Mouse (Mus musculus): Measurements from ENCODE around the gene Acer2. TPM values are rescaled to one million over a fixed set of nuclear protein-coding genes. Genes with fewer than 3 reads are reported as not detected.
A peak's percentile ranks its signal among the peaks of the same experiment; 100 is the strongest.

Acer2 gene
- polyA plus RNA-seq, 1 experiment from 2014 or later, result 28.2 TPM

GRCm38 (mm10) chr4:86871988-86872387 lies 2.2 kb upstream of the Acer2 start:
- Histone ChIP-seq H3K27me3 (ENCODE audit: insufficient read depth, low read length) (no peaks in the 10 kb centered on the region), H3K9me3 (ENCODE audit: low read depth, low read length) (no peaks in the 10 kb centered on the region), H3K4me1 (ENCODE audit: insufficient read depth) (no peaks in the 10 kb centered on the region), H3K27ac (ENCODE audit: low read depth) (no peak overlapping the region), H3K4me3 (ENCODE audit: low read depth, low read length) (no peak overlapping the region), H3K9ac (no peak overlapping the region), H3K36me3 (ENCODE audit: insufficient read depth) (no peaks in the 10 kb centered on the region), H3K4me2 (no peak overlapping the region)
- DNase-seq (no peak), ATAC-seq (ENCODE audit: insufficient read depth) (no peak)
- no peak for TF ChIP-seq CTCF (IDR thresholded peaks at IDR 0.05; ENCODE audit: low read depth)

DNA sequence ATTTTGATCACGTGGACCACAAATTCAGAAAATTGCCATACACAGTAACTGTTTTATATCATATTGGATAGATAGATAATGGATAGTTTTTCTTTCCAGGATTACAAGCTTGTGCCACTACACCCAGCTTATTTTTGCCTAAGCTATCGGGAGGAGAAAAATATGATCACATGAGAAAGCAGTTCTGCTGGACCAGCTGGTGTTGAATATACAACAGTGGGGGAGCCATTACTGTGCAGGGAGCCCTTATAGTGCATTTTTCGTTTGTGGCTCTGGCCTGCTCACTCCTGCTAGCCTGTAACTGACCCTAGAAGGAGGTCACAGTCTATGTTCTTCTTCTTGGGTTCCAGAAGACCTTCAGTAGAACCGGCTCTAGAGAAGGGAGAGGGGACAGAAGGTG lies 1.1 kb upstream of the Acer2 start:
- ATAC-seq (ENCODE audit: insufficient read depth) (no peak), DNase-seq (no peak)
- 45% methylated on average over 4 of the region's 4 CpGs for WGBS
- Histone ChIP-seq H3K27ac (ENCODE audit: low read depth) (no peak overlapping the region), H3K9ac (no peak overlapping the region), H3K4me2 (no peak overlapping the region), H3K9me3 (ENCODE audit: low read depth, low read length) (no peaks in the 10 kb centered on the region), H3K36me3 (ENCODE audit: insufficient read depth) (no peaks in the 10 kb centered on the region), H3K27me3 (ENCODE audit: insufficient read depth, low read length) (no peaks in the 10 kb centered on the region), H3K4me1 (ENCODE audit: insufficient read depth) (no peaks in the 10 kb centered on the region), H3K4me3 (ENCODE audit: low read depth, low read length) (no peak overlapping the region)
- TF ChIP-seq CTCF (IDR thresholded peaks at IDR 0.05; ENCODE audit: low read depth), result no peak

DNA sequence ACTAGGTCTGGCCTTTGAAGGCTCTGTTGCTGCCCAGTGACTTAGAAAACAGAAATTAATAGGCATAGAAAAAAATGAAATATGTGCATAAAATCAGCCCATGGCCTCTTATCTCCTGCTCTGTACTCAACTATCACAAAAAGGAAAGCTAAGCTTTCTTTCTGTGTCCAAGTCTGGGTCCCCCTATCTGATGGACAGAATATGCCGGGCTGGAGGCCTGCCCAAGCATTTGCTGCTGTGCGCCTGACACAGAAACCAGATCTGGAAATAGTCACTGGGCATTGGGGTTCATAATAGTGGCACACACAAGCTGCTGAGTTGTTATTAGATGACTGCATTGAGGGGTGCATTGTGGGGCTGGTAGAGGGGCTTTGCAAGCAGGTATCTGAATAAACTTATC lies 5.3 kb downstream of the Acer2 start:
- Histone ChIP-seq H3K9me3 (ENCODE audit: low read depth, low read length) (no peaks in the 10 kb centered on the region), H3K4me1 (ENCODE audit: insufficient read depth) (no peaks in the 10 kb centered on the region), H3K36me3 (ENCODE audit: insufficient read depth) (no peaks in the 10 kb centered on the region), H3K4me3 (ENCODE audit: low read depth, low read length) (no peak overlapping the region), H3K9ac (no peak overlapping the region), H3K27me3 (ENCODE audit: insufficient read depth, low read length) (no peaks in the 10 kb centered on the region), H3K27ac (ENCODE audit: low read depth) (no peak overlapping the region), H3K4me2 (no peak overlapping the region)
- ATAC-seq (ENCODE audit: insufficient read depth) (no peak), DNase-seq (no peak)
- 94% methylated on average over 2 of the region's 2 CpGs for WGBS
- TF ChIP-seq CTCF (IDR thresholded peaks at IDR 0.05; ENCODE audit: low read depth), result no peak

DNA sequence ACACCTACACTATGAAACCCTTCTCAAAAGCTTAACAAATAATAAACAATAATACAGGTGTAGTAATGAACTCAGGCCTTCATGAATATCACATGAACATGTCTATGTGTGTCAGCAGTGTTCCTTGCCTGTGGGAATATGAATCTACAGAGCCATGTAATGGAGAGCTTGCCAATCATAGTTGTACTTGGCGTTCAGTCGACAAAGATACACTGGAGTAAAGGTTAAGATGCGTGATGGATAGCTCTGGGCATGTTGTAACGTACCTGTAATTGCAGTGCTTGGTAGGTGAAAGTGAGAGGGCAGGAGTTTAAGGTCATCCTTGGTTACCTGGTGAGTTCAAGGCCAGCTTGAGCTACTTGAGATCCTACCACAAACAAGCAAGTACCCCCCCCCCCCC lies 7.0 kb downstream of the Acer2 start:
- Histone ChIP-seq H3K4me1 (ENCODE audit: insufficient read depth) (peaks cover 5% of the 10 kb centered on the region; the same call in 1 of the 2 replicates), H3K9ac (no peak overlapping the region), H3K27me3 (ENCODE audit: insufficient read depth, low read length) (no peaks in the 10 kb centered on the region), H3K36me3 (ENCODE audit: insufficient read depth) (no peaks in the 10 kb centered on the region), H3K9me3 (ENCODE audit: low read depth, low read length) (no peaks in the 10 kb centered on the region), H3K4me3 (ENCODE audit: low read depth, low read length) (no peak overlapping the region), H3K27ac (ENCODE audit: low read depth) (no peak overlapping the region), H3K4me2 (no peak overlapping the region)
- DNase-seq (no peak), ATAC-seq (ENCODE audit: insufficient read depth) (no peak)
- 82% methylated on average over 4 of the region's 4 CpGs for WGBS
- TF ChIP-seq CTCF (IDR thresholded peaks at IDR 0.05; ENCODE audit: low read depth), result no peak

DNA sequence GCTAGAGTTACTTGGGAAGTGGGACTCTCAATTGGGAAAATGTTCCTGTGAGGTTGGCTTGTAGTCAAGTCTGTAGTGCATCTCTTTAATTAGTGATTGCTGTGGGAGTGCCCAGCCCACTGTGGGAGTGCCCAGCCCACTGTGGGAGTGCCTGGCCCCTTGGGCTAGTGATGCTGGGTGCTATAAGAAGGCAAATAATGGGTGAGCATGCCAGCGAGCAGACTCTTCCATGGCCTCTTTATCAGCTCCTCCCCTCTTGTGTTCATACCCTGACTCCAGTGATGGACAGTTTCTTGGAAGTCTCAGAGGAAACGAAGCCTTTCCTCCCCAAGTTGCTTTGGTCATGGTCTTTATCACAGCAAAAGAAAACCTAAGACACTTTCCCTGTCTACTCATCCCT lies 8.2 kb downstream of the Acer2 start:
- DNase-seq, result no peak
- no peaks in the 10 kb centered on the region for H3K9me3 ChIP-seq (ENCODE audit: low read depth, low read length)
- no peaks in the 10 kb centered on the region for H3K27me3 ChIP-seq (ENCODE audit: insufficient read depth, low read length)
- no peak for TF ChIP-seq CTCF (IDR thresholded peaks at IDR 0.05; ENCODE audit: low read depth)
- H3K4me2 ChIP-seq, result no peak overlapping the region
- peaks cover 5% of the 10 kb centered on the region; the same call in 1 of the 2 replicates for H3K4me1 ChIP-seq (ENCODE audit: insufficient read depth)
- WGBS, result 50% methylated on average over 2 of the region's 2 CpGs
- ATAC-seq (ENCODE audit: insufficient read depth), result no peak
- H3K36me3 ChIP-seq (ENCODE audit: insufficient read depth), result no peaks in the 10 kb centered on the region
- H3K27ac ChIP-seq (ENCODE audit: low read depth), result no peak overlapping the region
- H3K4me3 ChIP-seq (ENCODE audit: low read depth, low read length), result no peak overlapping the region
- H3K9ac ChIP-seq, result no peak overlapping the region

DNA sequence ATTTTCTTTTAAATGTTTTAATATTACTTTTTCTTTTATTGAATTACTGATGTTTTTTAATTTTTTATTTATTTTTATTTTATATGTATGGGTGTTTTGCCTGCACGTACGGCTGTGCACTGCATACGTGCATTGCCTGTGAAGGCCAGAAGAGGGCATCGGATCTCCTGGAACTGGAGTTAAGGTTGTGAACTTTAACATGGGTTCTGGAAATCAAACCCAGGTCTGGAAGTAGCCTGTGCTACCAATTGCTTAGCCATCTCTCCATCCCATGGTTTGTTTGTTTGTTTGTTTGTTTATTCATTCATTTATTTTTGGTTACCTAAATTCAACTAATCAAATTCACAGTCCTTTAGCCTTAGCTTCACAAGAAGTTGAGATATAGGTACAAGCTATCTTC lies 10.7 kb downstream of the Acer2 start:
- ATAC-seq (ENCODE audit: insufficient read depth) (no peak), DNase-seq (peak; percentile 66)
- H3K4me3 ChIP-seq (ENCODE audit: low read depth, low read length), result no peak overlapping the region
- no peak overlapping the region for H3K27ac ChIP-seq (ENCODE audit: low read depth)
- no peaks in the 10 kb centered on the region for H3K9me3 ChIP-seq (ENCODE audit: low read depth, low read length)
- no peak overlapping the region for H3K4me2 ChIP-seq
- peak; percentile 66 for TF ChIP-seq CTCF (IDR thresholded peaks at IDR 0.05; ENCODE audit: low read depth)
- no peaks in the 10 kb centered on the region for H3K27me3 ChIP-seq (ENCODE audit: insufficient read depth, low read length)
- no peak overlapping the region for H3K9ac ChIP-seq
- H3K36me3 ChIP-seq (ENCODE audit: insufficient read depth), result no peaks in the 10 kb centered on the region
- peaks cover 5% of the 10 kb centered on the region; the same call in 1 of the 2 replicates for H3K4me1 ChIP-seq (ENCODE audit: insufficient read depth)
- 51% methylated on average over 4 of the region's 4 CpGs for WGBS

DNA sequence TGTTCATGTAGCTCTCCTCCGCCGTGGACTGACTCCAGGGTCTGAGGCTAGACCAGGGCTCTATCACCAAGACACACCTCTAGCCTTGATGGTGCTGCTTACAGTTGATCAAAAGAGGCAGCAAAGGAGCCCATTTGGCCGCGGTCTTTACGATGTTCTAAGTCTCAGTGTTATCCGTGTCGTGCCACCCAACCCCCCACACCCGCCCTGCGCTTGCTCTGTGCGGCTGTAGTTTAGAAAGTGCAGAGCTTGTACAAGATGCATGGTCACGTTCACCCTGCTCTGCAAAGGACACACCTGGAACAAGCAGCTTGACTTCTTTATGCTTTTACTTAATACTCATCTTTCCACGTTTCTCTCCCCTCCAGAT lies 11.6 kb downstream of the Acer2 start:
- Histone ChIP-seq H3K4me3 (ENCODE audit: low read depth, low read length) (peak overlapping the region; percentile 31), H3K27ac (ENCODE audit: low read depth) (peak overlapping the region; percentile 36; the same call in 1 of the 2 replicates), H3K27me3 (ENCODE audit: insufficient read depth, low read length) (no peaks in the 10 kb centered on the region), H3K4me2 (peak overlapping the region; percentile 67), H3K9me3 (ENCODE audit: low read depth, low read length) (no peaks in the 10 kb centered on the region), H3K9ac (peak overlapping the region; percentile 46), H3K4me1 (ENCODE audit: insufficient read depth) (peaks cover 5% of the 10 kb centered on the region; the same call in 1 of the 2 replicates), H3K36me3 (ENCODE audit: insufficient read depth) (no peaks in the 10 kb centered on the region)
- 39% methylated on average over 12 of the region's 12 CpGs for WGBS
- peak; percentile 42 for ATAC-seq (ENCODE audit: insufficient read depth)
- TF ChIP-seq CTCF (IDR thresholded peaks at IDR 0.05; ENCODE audit: low read depth), result no peak
- DNase-seq, result peak; percentile 34
